Comparison of ENCODE assay signal across 7 mouse cellular contexts in the genomic region with DNA sequence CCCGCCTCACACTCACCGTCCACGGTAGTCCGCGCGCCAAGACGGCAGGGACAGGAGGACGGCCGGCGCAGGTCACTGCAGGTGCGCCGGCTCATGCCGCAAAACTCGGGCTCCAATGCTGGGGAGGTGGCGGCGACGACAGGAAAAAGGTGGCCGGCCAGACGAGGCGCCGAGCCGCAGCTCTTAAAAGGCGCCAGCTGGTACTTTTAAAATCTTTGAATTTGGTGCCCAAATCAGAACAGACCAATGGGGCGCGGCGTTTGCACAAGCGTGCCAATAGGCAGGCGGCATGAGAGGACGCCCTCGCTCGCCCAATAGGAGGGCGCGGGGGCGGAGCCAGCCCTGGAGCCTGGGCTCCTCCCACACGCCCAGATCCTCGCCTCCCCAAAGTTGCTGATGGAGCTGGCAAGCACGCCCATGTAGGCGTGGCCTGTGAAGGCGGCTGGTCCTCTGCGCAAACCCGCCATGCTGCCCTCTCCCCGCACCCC. TPM values are rescaled to one million over a fixed set of nuclear protein-coding genes. Genes with fewer than 3 reads are reported as not detected.
DNase-seq lines count a peak whose midpoint lies in the region; ATAC-seq lines count a peak whose summit lies in the region.

Fbxo5 (minus strand) TSS at position 358 of the 488 bp plus-strand sequence.

- peak; percentile 99 for DNase-seq in adrenal gland, adult 2 months
- DNase-seq in embryo, embryonic 10 days (ENCODE audit: low spot score), result peak; percentile 97
- DNase-seq in gastrocnemius, postnatal 10 days, result peak; percentile 97
- peak; percentile 98 to 99 for DNase-seq in left cerebral cortex, postnatal 25 days (ENCODE audit: low spot score in 2 of 2)
- DNase-seq in mesoderm, embryonic 11.5 days (ENCODE audit: low read depth, low spot score), result peak; percentile 99
- peak; percentile 98 for DNase-seq in right cerebral cortex, postnatal 4 days

- intact Hi-C loops in left cerebral cortex, postnatal 25 days (cut with DNase I), result loop anchor here (1.0 kb wide), 1 partner anchor 19 kb away; no protein-coding TSS in a partner anchor

- ATAC-seq in inflammation-experienced regulatory T-cells, adult 6 months, result peak; percentile 90

RNA-seq across cellular contexts. Expression of gene Fbxo5, which starts in this region (rescaled TPM):
- 1 to 10 TPM; 1.8 to 1.9 TPM for total RNA-seq in adrenal gland, adult 2 months (2021)
- 0.37 and 0.49 TPM in 2 replicates for polyA plus RNA-seq in adrenal gland, adult 2 months (2012; rRNA removed)
- total RNA-seq in gastrocnemius, postnatal 10 days (2021), result 1 to 10 TPM; 4.4 to 5.6 TPM
- 10 to 100 TPM; 13.7 to 95.2 (median 16.8) TPM for polyA plus RNA-seq in inflammation-experienced regulatory T-cells, adult 6 months (2017; shearing (Covaris generic))
- under 1 TPM; 0.78 to 0.89 TPM for total RNA-seq in left cerebral cortex, postnatal 25 days (2021)

Comparison
In these comparisons a context has a peak if more than half of its experiments do, and no peak if none do; other contexts are left out.
1. Peak in every context shown above with its lines: DNase-seq and ATAC-seq.
2. Peak in DNase-seq in left cerebral cortex, postnatal 25 days; RNA of the gene not detected or under 1 TPM.